Mouse (Mus musculus) myocyte (in vitro differentiated cells): ENCODE data around the gene Gng7.

Experiments
- POLR2A ChIP-seq: IDR thresholded peaks from one replicate; pipeline ENCODE4 v1.6.1; 2011; ENCODE audit warnings: low read depth, mild to moderate bottlenecking, control low read depth, moderate library complexity; ENCODE audit not compliant: insufficient read length
- SRF ChIP-seq: IDR thresholded peaks from one replicate; pipeline ENCODE4 v1.6.1; 2011; ENCODE audit warnings: low read depth; ENCODE audit not compliant: control insufficient read depth, insufficient read length
- TCF12 ChIP-seq: IDR thresholded peaks from one replicate; pipeline ENCODE4 v1.6.1; 2011; ENCODE audit warnings: mild to moderate bottlenecking, control low read depth; ENCODE audit not compliant: poor library complexity, insufficient read depth, severe bottlenecking

DNA sequence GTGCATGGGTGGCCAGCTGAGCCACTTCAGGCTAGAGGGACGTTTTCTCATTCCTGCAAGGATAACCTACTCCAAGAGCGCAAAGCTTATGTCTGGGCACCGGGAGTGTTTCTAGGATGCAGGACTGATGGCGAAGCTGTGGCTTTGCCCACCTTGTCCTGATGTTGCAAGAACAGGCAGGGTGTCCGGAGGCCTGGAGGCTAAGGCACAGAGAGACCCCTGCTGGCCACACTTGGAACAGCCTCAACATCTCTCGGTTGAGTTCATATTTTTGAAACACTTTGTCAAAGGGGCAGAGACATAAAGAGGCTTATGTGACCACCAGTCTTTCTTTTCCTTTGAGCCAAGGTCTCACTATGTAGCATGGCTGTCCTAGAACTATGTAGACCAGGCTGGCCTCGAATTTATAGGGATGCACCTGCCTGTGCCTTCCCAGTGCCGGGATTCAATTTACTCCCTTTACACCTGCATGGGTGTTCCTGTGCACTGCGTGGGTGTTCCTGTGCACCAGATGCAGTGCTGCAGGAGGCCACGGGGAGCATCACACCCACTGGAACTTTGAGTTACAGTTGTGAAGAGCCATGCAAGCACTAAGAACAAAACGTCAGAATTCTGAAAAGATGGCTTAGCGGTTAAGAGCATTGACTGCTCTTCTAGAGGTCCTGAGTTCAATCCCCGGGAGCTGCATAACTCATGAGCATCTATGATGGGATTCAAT lies 26.9 kb upstream of the Gng7 start:
- TF ChIP-seq SRF (no peak), POLR2A (no peak), TCF12 (no peak)
